Mouse (Mus musculus) testis, adult 2 months (tissue): ENCODE data around the gene Tango2.

Source experiments
- CTCF ChIP-seq: fragments of 200-500 bp; IDR thresholded peaks from 2 replicates; pipeline ENCODE4 v1.5.1; 2012; ENCODE audit warnings: low read depth, mild to moderate bottlenecking, inconsistent platforms, low read length, moderate library complexity; ENCODE audit not compliant: control insufficient read depth, insufficient read depth, insufficient replicate concordance
- POLR2A ChIP-seq: fragments of 200-500 bp; IDR thresholded peaks from 2 replicates; pipeline ENCODE4 v1.6.1; 2012; ENCODE audit warnings: low read depth, mild to moderate bottlenecking, inconsistent platforms, low read length, moderate library complexity; ENCODE audit not compliant: control insufficient read depth

- no peak for TF ChIP-seq CTCF
- no peak for TF ChIP-seq POLR2A
These were observed 47.7 kb upstream of the Tango2 start for GRCm38 (mm10) chr16:18395620-18396036.
